Mouse (Mus musculus): Measurements from ENCODE around the gene H2-T22. TPM values are rescaled to one million over a fixed set of nuclear protein-coding genes. Genes with fewer than 3 reads are reported as not detected.

Gene H2-T22
- polyA plus RNA-seq, 1 experiment from 2014 or later = 13.2 TPM

DNA sequence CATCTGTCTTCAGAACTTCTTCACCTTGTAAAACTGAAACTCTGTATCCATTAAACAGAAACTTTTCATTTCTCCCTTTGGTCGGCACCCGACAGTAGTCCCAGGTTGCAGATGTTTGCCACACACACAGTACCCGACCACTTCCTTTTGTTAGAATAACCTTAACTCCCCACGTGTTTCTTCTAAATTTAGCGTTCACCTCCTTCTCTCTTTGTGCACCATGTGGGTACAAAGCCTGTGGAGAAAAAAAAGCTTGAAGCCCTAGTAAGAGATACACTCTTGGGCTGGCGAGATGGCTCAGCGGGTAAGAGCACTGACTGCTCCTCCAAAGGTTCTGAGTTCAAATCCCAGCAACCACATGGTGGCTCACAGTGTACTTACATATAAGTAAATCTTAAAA lies 43.2 kb downstream of the H2-T22 start:
- Histone ChIP-seq H3K4me3 (ENCODE audit: low read depth, low read length) (no peak overlapping the region), H3K4me2 (ENCODE audit: low read depth, low read length) (no peak overlapping the region), H3K4me1 (ENCODE audit: control insufficient read depth, insufficient read depth, low read length) (no peaks in the 10 kb centered on the region; the same call in 1 of the 2 replicates), H3K9ac (replicated peaks; ENCODE audit: low read length) (no peak overlapping the region), H3K27me3 (ENCODE audit: control insufficient read depth, insufficient read depth, low read length) (no peaks in the 10 kb centered on the region), H3K27ac (replicated peaks; ENCODE audit: low read depth, low read length) (no peak overlapping the region), H3K36me3 (replicated peaks; ENCODE audit: control insufficient read depth, insufficient read depth, low read depth, low read length) (no peaks in the 10 kb centered on the region), H3K9me3 (replicated peaks; ENCODE audit: control insufficient read depth, low read length) (no peaks in the 10 kb centered on the region)
- DNase-seq (ENCODE audit: low spot score) (no peak), ATAC-seq (replicated peaks; ENCODE audit: insufficient number of reproducible peaks, low FRiP score, low TSS enrichment, low read depth) (no peak)
- WGBS = 90% methylated on average over 7 of the region's 7 CpGs

DNA sequence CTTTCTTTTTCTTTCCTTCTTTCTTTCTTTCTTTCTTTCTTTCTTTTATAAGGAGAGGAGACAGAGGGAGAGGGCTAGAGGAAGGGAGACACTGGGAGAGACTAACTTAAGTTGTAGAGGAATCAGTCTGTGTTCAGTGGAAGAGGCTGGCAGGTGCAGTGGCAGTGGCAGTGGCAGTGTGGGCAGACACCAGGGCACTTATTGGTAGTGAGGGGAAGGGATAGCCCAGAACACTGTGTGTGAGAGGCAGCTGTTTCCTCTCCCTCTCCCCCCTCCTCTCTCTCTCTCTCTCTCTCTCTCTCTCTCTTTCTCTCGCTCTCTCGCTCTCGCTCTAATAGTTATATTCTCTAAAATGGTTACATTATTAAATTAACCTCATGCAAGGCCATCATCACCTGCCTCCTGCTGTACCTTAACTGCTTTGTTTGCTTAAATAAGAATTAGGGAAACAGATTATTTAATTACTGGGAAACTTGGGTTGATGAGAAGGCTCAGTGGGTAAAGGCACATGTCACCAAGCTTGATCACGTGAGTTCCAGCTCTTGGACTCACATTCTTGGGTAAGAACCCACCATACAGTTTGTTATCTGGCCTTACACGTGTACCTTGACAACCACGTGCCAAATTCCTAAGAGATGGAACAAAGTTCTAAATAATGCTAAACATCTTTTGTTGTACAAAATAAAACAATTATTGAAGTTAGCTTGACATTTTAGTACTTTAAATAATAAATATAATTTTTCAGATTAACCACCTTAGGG lies 43.8 kb downstream of the H2-T22 start:
- H3K36me3 ChIP-seq (replicated peaks; ENCODE audit: control insufficient read depth, insufficient read depth, low read depth, low read length) = no peaks in the 10 kb centered on the region
- no peak overlapping the region for H3K9ac ChIP-seq (replicated peaks; ENCODE audit: low read length)
- DNase-seq (ENCODE audit: low spot score) (no peak), ATAC-seq (replicated peaks; ENCODE audit: insufficient number of reproducible peaks, low FRiP score, low TSS enrichment, low read depth) (no peak)
- no peaks in the 10 kb centered on the region for H3K27me3 ChIP-seq (ENCODE audit: control insufficient read depth, insufficient read depth, low read length)
- no peaks in the 10 kb centered on the region; the same call in 1 of the 2 replicates for H3K4me1 ChIP-seq (ENCODE audit: control insufficient read depth, insufficient read depth, low read length)
- 90% methylated on average over 6 of the region's 6 CpGs for WGBS
- H3K27ac ChIP-seq (replicated peaks; ENCODE audit: low read depth, low read length) = no peak overlapping the region
- H3K4me2 ChIP-seq (ENCODE audit: low read depth, low read length) = no peak overlapping the region
- H3K4me3 ChIP-seq (ENCODE audit: low read depth, low read length) = no peak overlapping the region
- H3K9me3 ChIP-seq (replicated peaks; ENCODE audit: control insufficient read depth, low read length) = no peaks in the 10 kb centered on the region

DNA sequence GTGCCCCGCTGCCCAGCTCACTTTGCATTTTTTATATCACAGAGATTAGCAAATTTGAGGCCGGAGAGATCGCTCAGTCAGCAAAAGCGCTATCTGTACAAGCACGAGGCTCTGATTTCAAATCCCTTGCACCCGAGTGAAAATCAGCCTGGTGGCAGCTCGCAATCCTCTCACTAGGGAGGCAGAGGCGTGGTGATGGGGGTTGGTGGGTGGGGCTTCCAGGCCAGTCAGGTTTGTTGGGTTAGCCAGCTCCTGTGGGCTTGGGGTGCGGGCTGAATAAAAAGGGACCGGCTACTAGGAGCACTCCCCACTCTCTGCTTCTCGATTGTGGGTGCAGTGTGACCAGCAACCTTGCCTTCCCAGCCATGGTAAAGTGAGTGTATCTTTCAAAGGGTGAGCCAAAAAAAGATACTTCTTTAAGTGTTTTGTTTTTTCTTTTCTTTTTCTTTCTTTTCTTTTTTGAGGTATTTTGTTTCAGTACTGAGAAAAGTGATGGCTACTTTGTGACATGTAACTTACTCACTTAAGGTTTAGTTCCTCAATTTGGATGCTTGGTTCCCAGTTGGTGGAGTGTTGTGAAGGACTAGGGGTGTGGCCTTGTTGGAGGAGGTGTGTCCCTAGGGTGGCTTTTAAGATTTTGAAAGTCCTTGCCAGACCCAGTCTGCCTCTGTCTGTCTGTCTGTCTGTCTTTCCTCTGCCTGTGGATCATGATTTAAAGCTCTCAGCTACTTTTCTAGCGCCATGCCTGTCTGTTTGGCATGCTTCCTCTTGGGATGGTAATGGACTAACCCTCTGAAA lies 44.6 kb downstream of the H2-T22 start:
- Histone ChIP-seq H3K4me3 (ENCODE audit: low read depth, low read length) (no peak overlapping the region), H3K27ac (replicated peaks; ENCODE audit: low read depth, low read length) (no peak overlapping the region), H3K4me1 (ENCODE audit: control insufficient read depth, insufficient read depth, low read length) (no peaks in the 10 kb centered on the region; the same call in 1 of the 2 replicates), H3K4me2 (ENCODE audit: low read depth, low read length) (no peak overlapping the region), H3K9me3 (replicated peaks; ENCODE audit: control insufficient read depth, low read length) (no peaks in the 10 kb centered on the region), H3K9ac (replicated peaks; ENCODE audit: low read length) (no peak overlapping the region), H3K36me3 (replicated peaks; ENCODE audit: control insufficient read depth, insufficient read depth, low read depth, low read length) (no peaks in the 10 kb centered on the region), H3K27me3 (ENCODE audit: control insufficient read depth, insufficient read depth, low read length) (no peaks in the 10 kb centered on the region)
- 67% methylated on average over 12 of the region's 12 CpGs for WGBS
- DNase-seq (ENCODE audit: low spot score) = no peak
- ATAC-seq (replicated peaks; ENCODE audit: insufficient number of reproducible peaks, low FRiP score, low TSS enrichment, low read depth) = no peak

DNA sequence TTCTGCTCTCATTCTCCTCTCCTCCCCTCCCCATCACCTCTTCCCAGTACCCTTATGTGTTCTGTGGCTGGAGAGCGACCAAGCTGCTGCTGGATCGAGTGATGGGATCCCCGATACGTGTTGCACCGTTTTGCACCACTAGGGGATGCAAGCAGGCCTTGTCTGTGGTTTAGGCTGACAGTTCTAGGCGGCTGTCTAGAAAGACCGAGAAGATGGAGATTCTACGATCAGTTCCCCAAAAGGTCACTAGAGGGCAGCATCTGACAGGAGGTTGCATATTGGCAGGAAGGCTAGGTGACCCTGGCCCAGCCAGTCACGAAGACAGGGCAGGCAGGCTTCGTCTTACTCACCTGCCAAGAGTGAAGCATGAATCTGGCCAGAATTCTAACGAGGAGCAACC lies 45.6 kb downstream of the H2-T22 start:
- no peak overlapping the region for H3K9ac ChIP-seq (replicated peaks; ENCODE audit: low read length)
- WGBS = 5% methylated on average over 11 of the region's 11 CpGs

DNA sequence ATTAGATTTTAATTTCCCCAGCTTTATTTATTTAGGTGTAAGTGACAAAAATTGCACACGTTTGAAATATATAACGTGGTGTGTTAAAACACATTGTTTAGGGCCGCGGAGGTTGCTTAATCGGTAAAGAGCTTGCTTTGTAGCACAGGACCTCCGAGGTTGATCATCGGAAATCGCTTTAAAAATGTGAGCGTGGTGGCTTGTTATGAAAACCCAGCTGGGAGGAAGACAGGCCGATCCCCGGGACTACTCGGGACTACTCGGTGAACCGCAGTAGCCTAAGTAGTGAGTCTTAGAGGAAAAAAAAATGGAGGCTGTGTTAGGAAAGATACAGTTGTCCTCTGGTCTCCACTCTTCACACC lies 47.7 kb downstream of the H2-T22 start:
- Histone ChIP-seq H3K36me3 (replicated peaks; ENCODE audit: control insufficient read depth, insufficient read depth, low read depth, low read length) (no peaks in the 10 kb centered on the region), H3K9me3 (replicated peaks; ENCODE audit: control insufficient read depth, low read length) (no peaks in the 10 kb centered on the region), H3K4me3 (ENCODE audit: low read depth, low read length) (peak overlapping the region; percentile 43), H3K27ac (replicated peaks; ENCODE audit: low read depth, low read length) (no peak overlapping the region), H3K9ac (replicated peaks; ENCODE audit: low read length) (peak overlapping the region; percentile 50), H3K4me1 (ENCODE audit: control insufficient read depth, insufficient read depth, low read length) (no peaks in the 10 kb centered on the region; the same call in 1 of the 2 replicates), H3K27me3 (ENCODE audit: control insufficient read depth, insufficient read depth, low read length) (no peaks in the 10 kb centered on the region), H3K4me2 (ENCODE audit: low read depth, low read length) (peak overlapping the region; percentile 76)
- 5% methylated on average over 14 of the region's 14 CpGs for WGBS
- DNase-seq (ENCODE audit: low spot score) (peak; percentile 14), ATAC-seq (replicated peaks; ENCODE audit: insufficient number of reproducible peaks, low FRiP score, low TSS enrichment, low read depth) (no peak)

More for the DNA sequence above, 45.6 kb downstream of the H2-T22 start:
- H3K4me3 ChIP-seq (ENCODE audit: low read depth, low read length) = no peak overlapping the region
- no peak overlapping the region for H3K4me2 ChIP-seq (ENCODE audit: low read depth, low read length)
- H3K4me1 ChIP-seq (ENCODE audit: control insufficient read depth, insufficient read depth, low read length) = no peaks in the 10 kb centered on the region; the same call in 1 of the 2 replicates
- DNase-seq (ENCODE audit: low spot score) (peak; percentile 98), ATAC-seq (replicated peaks; ENCODE audit: insufficient number of reproducible peaks, low FRiP score, low TSS enrichment, low read depth) (peak; percentile 68)
- H3K27me3 ChIP-seq (ENCODE audit: control insufficient read depth, insufficient read depth, low read length) = no peaks in the 10 kb centered on the region
- H3K27ac ChIP-seq (replicated peaks; ENCODE audit: low read depth, low read length) = no peak overlapping the region
- no peaks in the 10 kb centered on the region for H3K9me3 ChIP-seq (replicated peaks; ENCODE audit: control insufficient read depth, low read length)
- H3K36me3 ChIP-seq (replicated peaks; ENCODE audit: control insufficient read depth, insufficient read depth, low read depth, low read length) = no peaks in the 10 kb centered on the region

DNA sequence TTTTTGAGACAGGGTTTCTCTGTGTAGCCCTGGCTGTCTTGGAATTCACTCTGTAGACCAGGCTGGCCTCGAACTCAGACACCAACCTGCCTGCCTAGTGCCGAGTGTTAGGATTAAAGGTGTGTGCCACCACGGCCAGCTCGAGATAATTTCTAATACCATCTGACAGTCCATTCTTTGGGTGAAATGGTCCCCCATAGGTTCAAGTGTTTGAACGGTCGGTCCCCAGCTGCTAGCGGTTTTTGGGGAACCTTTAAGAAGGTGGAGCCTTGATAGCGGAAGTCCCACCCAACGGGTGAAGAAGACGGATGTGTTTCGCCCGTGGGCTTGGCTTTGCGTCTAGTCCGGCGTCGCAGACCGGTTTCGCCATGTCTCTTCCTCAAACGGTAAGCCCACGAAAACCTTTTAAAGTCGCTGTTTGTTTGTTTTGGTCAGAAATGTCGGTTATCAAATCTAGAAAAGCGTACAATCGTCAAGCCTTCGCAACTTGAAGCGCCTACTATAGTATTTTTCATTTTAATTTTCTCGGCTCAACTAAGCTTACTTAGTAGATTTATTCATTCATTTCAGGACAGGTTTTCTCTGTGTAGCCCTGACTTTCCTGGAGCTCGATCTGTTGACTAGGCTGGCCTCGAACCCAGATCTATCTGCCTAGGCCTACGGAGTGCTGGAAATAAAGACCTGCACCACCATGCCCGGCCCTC lies 48.2 kb downstream of the H2-T22 start:
- H3K27ac ChIP-seq (replicated peaks; ENCODE audit: low read depth, low read length) = no peak overlapping the region
- ATAC-seq (replicated peaks; ENCODE audit: insufficient number of reproducible peaks, low FRiP score, low TSS enrichment, low read depth) (peak; percentile 63), DNase-seq (ENCODE audit: low spot score) (peak; percentile 89)
- no peaks in the 10 kb centered on the region for H3K9me3 ChIP-seq (replicated peaks; ENCODE audit: control insufficient read depth, low read length)
- H3K27me3 ChIP-seq (ENCODE audit: control insufficient read depth, insufficient read depth, low read length) = no peaks in the 10 kb centered on the region
- peak overlapping the region; percentile 76 for H3K4me2 ChIP-seq (ENCODE audit: low read depth, low read length)
- H3K4me3 ChIP-seq (ENCODE audit: low read depth, low read length) = peak overlapping the region; percentile 43
- no peaks in the 10 kb centered on the region for H3K36me3 ChIP-seq (replicated peaks; ENCODE audit: control insufficient read depth, insufficient read depth, low read depth, low read length)
- peak overlapping the region; percentile 50 for H3K9ac ChIP-seq (replicated peaks; ENCODE audit: low read length)
- H3K4me1 ChIP-seq (ENCODE audit: control insufficient read depth, insufficient read depth, low read length) = no peaks in the 10 kb centered on the region; the same call in 1 of the 2 replicates
- 3% methylated on average over 31 of the region's 31 CpGs for WGBS

DNA sequence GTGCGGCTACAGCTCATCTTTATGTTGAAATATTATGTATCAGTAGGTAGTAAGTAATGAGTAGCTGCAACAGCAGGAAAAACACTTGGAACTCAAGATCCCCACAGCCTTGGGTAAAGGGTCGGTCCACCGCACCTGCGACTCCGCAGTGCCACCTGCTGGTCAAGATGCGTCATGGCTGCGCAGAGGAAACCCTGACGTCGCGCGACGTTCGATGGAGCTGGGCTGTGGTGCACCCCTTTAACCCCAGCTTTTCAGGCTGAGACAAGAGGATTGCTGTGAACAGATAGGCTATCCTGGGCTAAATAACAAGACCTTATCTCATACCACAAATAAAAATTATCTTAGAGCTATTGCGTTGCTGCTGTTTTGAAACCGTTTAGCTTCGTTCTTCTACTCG lies 48.9 kb downstream of the H2-T22 start:
- Histone ChIP-seq H3K27ac (replicated peaks; ENCODE audit: low read depth, low read length) (no peak overlapping the region), H3K4me1 (ENCODE audit: control insufficient read depth, insufficient read depth, low read length) (no peaks in the 10 kb centered on the region; the same call in 1 of the 2 replicates), H3K4me2 (ENCODE audit: low read depth, low read length) (no peak overlapping the region), H3K27me3 (ENCODE audit: control insufficient read depth, insufficient read depth, low read length) (no peaks in the 10 kb centered on the region), H3K36me3 (replicated peaks; ENCODE audit: control insufficient read depth, insufficient read depth, low read depth, low read length) (no peaks in the 10 kb centered on the region), H3K9ac (replicated peaks; ENCODE audit: low read length) (no peak overlapping the region), H3K9me3 (replicated peaks; ENCODE audit: control insufficient read depth, low read length) (no peaks in the 10 kb centered on the region), H3K4me3 (ENCODE audit: low read depth, low read length) (no peak overlapping the region)
- ATAC-seq (replicated peaks; ENCODE audit: insufficient number of reproducible peaks, low FRiP score, low TSS enrichment, low read depth) (peak; percentile 41), DNase-seq (ENCODE audit: low spot score) (peak; percentile 90)
- 9% methylated on average over 17 of the region's 17 CpGs for WGBS

Measured in embryonic facial prominence, embryonic 11.5 days (tissue).